Mouse (Mus musculus) cerebellum, postnatal 4 days (tissue): ENCODE measurements at regions not wholly inside any gene's neighbourhood (a gene's known extent, or its start where the extent isn't known, plus 50 kb on each side); places are given as distances from the start of the nearest gene placed in this dataset.

Experiments used
- DNase-seq, 2 experiments: peaks; one replicate each; pipeline ENCODE4 v3.0.0; 2022; ENCODE audit warnings: low spot score in 2 of 2, mixed read lengths in 1 of 2

DNA sequence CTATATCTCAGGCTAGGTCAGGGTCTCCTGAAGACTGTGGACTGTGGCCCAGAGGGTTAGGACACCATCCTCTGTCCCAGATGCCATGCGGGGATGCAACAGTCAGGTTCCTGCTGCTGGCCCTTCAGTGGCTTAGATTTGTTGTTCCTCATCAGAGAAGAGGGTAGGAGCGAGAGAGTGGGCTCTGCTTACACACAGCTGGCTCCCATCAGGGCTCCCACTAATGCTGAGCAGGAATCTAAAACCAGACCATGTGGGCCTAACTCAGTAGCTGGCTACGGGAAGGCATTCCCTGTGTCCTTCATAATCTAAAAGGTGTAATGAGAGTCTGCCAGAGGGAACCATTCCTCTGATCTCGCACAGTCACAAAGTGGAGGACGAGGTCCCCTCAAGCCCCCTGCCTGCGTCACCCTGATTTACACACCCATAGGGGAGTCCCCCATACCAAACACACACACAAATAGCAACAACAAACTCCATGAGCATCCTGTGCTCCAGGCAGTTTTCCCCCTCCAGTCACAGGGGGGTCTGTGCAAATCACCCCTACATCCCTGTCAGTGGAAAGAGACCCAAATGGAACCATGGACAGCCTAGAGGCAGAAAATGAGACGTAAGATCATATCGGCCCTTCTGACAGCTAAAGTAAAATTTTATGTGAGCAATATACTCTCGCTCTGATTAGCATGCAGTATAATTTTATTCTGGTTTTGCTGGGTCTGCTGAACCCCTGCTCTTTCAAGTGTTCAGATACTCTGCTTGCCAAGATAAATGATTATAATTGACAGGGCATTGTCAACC, 234.8 kb downstream of the 3110018I06Rik start:
- DNase-seq: no peak

DNA sequence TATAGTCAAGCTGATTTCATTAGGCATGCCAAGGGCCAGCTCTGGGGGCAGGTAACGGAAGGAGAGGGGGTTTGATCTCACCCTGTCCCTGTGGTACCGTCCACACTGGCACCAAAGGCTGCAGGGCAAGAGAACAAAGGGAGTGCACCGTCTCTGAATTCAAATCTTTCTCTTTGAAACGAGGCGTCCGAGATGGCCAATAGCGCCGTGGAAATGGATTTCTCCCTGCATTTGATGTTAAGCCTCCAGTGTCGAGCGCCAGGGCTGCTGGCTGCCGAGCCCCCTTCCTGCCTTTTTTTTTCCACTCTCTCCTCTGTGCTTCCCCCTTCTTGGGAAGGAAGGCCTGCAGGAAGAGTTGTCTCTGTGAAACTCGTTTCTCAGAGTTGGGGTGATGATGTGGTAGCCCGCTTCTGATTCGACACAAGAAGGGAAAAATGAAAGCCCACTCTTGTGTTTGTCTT, 235.5 kb downstream of the 3110018I06Rik start:
- no peak for DNase-seq

GRCm38 (mm10) chr12:107724467-107724866, 236.0 kb downstream of the 3110018I06Rik start:
- DNase-seq: no peak

- DNase-seq: no peak
These were observed 240.4 kb downstream of the 3110018I06Rik start for GRCm38 (mm10) chr12:107728865-107729264.

DNA sequence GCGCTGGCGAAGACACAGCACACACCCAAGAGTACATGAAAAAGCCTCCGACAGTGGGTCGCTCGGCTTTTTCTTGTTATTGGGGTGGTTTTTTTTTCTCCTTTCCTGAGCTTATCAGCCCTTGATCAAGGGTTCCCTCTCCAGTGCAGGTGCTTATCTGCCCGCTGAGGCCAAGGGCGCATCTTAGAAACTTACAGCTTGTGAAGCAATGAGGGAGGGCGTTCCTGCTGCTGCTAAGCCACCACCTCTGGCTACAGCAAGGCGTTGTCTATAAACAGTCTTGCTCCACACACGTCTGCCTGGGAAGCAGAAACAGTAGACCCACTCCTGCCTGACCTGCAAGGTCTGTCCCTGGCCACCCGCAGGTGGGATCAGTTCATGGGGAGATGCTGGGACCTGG, 240.9 kb downstream of the 3110018I06Rik start:
- DNase-seq: no peak

DNA sequence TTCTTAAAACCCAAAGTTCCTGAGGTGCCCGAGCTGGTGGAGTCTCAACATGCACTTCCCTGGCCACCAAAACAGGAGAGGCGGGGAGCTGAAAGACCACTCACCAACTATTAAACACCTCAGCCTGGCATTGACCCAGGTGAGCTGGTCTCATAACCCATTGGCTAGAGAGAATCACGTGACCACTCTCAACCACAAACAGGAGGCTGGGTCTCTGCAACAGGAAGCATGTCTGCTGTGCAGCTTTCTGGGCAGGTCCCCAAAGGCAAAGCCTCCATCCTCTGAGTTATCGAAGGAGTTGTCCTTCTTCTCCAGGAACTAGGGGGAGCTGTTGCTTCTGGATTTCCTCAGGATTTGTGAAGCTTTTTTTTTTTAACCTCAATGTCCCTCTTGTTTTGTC, 242.5 kb downstream of the 3110018I06Rik start:
- DNase-seq: no peak

- DNase-seq: no peak
These were observed 246.1 kb downstream of the 3110018I06Rik start for GRCm38 (mm10) chr12:107734536-107734935.

- DNase-seq: no peak
These were observed 254.2 kb downstream of the 3110018I06Rik start for GRCm38 (mm10) chr12:107742641-107743040.

DNA sequence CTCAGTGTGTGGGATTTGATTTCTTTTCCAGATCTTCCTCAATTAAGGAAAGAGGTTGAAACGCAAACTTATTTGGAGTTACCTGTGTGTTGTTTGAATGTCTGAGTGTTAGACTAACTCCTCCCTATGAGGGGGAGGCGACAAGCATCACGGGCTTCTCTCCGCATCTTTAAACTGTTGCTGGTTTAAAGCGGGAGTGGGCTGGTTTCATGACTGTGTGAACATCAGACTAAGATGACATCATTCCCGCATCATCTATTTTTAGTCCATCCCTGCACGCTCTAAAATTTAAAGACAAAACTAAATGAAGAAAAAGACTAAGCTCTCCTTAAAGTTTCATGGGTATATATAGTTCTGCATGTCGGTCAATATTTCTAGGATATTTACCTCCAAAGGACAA, 256.4 kb downstream of the 3110018I06Rik start:
- no peak for DNase-seq

GRCm38 (mm10) chr12:107748481-107749380, 254.7 kb downstream of the Bcl11b start:
- DNase-seq: no peak

DNA sequence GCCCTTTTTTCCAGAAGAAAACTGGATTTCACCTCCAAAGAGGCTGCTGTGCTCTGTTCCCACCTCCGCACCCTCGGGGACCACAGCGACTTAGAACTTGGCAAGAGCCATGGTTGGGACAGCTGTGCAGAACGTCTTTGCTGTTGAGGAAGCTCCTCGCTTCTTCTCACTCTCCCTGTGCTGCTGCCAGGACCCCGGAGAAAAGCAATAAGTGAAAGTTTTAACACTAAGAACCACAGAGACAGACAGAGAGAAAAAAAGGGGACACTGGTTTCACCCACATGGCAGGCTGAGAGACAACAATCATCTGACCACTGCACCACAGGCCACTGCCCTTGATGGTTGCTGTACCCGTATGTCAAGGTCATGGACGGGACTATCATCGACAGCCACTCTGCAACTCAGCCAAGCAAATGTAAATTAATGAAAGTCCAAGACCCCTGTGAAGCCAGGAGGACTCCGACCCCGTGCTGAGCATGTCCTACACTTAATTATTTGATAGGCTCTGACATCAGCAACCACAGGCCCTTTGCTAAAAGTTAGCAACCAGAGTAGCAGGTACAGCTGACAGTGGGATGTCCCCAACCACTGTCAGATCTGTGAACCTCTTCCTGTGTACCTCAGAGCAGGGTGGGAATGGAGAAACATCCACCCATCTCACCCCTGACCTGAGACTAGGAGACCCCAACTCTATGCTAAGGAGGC, 253.9 kb downstream of the Bcl11b start:
- DNase-seq: no peak

DNA sequence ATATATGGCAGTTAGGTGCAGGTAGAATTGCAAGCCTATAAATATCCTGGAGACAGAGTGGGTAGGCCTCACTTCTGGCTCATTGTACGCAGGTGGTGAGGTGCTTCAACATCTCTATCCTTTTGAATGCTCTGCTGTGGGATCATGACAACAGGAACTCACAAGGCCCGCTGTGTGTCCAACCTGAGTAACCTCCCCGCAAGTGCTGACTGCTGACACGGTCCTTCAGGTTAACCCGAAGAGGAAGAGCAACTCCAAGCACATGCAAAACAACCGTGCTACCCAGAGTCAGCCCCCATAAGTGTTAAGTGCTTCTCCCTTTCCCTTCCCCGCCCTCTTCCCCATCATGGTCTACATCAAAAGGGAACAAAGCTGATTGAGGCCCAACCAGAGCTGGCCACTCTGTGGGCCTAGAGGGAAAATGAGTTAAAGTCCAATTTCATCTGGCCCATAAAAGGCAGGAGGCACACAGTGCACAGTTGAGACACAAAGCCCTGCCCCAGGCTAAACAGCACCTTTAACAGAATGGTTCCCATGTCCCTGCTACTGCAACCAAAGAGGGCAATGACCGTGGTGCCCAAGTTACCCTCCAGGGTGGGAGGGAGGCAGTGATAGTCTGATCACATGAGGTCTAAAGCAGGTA, 253.0 kb downstream of the Bcl11b start:
- DNase-seq: no peak

DNA sequence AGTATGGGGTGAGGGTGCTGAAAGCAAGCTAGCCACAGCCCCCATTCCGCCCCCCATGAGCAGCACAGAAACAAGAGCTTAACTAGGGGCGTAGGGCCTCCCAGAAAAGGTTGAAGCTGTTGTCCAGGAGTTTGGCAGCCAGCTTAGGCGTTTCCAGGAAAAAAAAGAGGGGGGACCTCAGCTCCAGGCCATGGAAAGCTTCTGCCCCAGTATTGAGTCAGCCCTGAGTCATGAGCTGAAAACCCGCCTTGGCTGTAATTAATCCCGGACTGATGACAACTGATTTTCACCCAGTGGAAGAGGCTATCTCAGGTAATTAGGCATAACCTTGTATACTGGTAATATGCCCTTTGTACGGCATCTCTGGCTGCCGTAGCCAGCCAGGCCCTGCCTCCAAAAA, 251.3 kb downstream of the Bcl11b start:
- DNase-seq: no peak

DNA sequence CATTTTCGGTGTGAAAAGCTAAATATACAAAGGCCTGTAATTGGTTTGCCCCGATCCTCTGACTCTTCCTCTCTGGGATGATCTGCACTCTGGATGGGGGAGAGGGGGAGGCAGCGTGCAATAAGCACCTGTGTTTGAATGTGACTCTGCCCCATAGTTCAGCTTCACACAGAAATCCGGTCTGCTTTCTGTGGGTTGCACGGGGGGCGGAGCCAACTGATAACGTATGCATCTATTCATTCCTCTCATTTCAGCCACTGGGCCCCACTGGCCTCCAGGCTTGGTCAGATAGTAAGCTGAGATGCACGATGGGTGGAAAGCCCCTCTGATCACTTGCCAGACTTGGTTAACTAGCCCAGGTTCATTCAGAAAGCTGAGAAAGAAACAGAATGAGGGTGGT, 250.8 kb downstream of the Bcl11b start:
- no peak for DNase-seq

GRCm38 (mm10) chr12:107753022-107753421, 250.4 kb downstream of the Bcl11b start:
- no peak for DNase-seq

DNA sequence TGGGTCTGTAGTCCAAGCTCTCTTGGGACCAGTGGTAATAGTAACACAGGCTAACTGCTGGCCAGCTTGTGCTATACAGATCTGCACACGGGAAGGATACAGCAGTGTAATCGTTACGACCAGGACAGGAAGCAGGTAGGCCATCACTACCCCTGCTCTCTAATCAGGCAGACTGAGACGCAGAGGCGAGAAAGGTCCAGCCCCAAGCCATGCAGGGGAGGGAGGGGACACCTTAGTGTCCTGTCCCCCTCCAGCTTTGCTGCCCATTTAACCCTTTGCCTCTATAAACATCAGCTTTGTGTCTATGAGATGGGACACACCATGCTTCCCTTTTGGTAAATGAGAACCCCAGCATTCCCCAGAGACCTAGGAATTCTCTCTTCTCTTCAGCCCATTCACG, 249.9 kb downstream of the Bcl11b start:
- DNase-seq: no peak

GRCm38 (mm10) chr12:107754885-107755284, 248.5 kb downstream of the Bcl11b start:
- no peak for DNase-seq

GRCm38 (mm10) chr12:107755820-107756517, 247.4 kb downstream of the Bcl11b start:
- no peak for DNase-seq

- DNase-seq: no peak
These were observed 246.2 kb downstream of the Bcl11b start for GRCm38 (mm10) chr12:107757184-107757583.

GRCm38 (mm10) chr12:107757996-107758791, 245.2 kb downstream of the Bcl11b start:
- DNase-seq: peak in 1 of 2 experiments; percentile 12
